Mouse (Mus musculus): ENCODE measurements at regions not wholly inside any gene's neighbourhood (a gene's known extent, or its start where the extent isn't known, plus 50 kb on each side); places are given as distances from the start of the nearest gene placed in this dataset.

DNA sequence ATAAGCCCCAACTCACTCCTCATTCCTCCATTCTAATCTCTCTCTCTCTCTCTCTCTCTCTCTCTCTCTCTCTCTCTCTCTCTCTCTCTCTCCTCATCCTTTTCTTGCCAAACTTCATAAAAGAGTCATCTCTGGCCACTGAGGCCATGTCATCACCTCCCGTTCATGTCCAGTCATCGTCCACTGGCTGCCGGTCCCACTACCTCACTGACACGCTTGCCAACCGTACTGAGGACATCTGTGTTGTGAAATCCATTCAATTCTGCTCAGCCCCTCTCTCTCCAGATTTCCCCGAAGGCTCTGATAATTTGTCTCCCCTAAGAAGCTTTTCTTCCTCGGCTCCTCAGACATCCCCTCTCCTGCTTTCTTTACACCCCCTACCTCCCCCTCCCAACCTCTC, 94.7 kb downstream of the Axin2 start:
- 80% methylated on average over 7 of the region's 7 CpGs for WGBS
- no peak for ATAC-seq
- Histone ChIP-seq H3K4me2 (ENCODE audit: low read length) (no peak overlapping the region), H3K4me1 (replicated peaks; ENCODE audit: control insufficient read depth, insufficient read depth, low read length) (no peaks in the 10 kb centered on the region), H3K4me3 (replicated peaks; ENCODE audit: low read length) (no peak overlapping the region), H3K9me3 (ENCODE audit: control insufficient read depth, low read length) (no peaks in the 10 kb centered on the region), H3K27ac (ENCODE audit: low read length) (no peak overlapping the region), H3K36me3 (ENCODE audit: control insufficient read depth, insufficient read depth) (no peaks in the 10 kb centered on the region), H3K9ac (replicated peaks; ENCODE audit: low read depth, low read length) (no peak overlapping the region), H3K27me3 (replicated peaks; ENCODE audit: control insufficient read depth, insufficient read depth, low read length) (no peaks in the 10 kb centered on the region)

DNA sequence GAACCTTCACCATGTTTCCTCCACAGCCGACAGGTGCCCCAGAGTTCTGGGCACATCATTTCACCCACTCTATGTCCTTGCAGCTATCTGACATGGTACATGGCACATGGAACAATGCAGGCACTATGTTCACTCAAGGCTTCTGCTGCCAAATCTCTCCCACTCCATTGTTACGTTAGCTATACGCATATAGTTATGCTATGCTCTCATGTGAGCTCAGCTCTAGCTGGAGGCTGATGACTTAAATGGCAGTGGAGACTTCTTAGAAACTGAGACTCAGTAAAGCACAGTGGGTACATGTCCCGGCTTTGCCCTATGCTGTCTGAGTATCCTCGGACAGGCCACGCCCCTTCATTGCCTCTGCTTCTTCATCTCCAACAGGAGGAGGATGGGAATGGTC, 91.0 kb downstream of the Axin2 start:
- no peak overlapping the region for H3K4me2 ChIP-seq (ENCODE audit: low read length)
- H3K4me1 ChIP-seq (replicated peaks; ENCODE audit: control insufficient read depth, insufficient read depth, low read length) = no peaks in the 10 kb centered on the region
- WGBS = 95% methylated on average over 6 of the region's 6 CpGs
- H3K27ac ChIP-seq (ENCODE audit: low read length) = no peak overlapping the region
- H3K9me3 ChIP-seq (ENCODE audit: control insufficient read depth, low read length) = 0 out of 2 replicates have a peak, but pooled peaks cover under 1% of the 10 kb centered on the region
- no peaks in the 10 kb centered on the region for H3K36me3 ChIP-seq (ENCODE audit: control insufficient read depth, insufficient read depth)
- ATAC-seq = no peak
- H3K9ac ChIP-seq (replicated peaks; ENCODE audit: low read depth, low read length) = no peak overlapping the region
- no peak overlapping the region for H3K4me3 ChIP-seq (replicated peaks; ENCODE audit: low read length)
- no peaks in the 10 kb centered on the region for H3K27me3 ChIP-seq (replicated peaks; ENCODE audit: control insufficient read depth, insufficient read depth, low read length)

DNA sequence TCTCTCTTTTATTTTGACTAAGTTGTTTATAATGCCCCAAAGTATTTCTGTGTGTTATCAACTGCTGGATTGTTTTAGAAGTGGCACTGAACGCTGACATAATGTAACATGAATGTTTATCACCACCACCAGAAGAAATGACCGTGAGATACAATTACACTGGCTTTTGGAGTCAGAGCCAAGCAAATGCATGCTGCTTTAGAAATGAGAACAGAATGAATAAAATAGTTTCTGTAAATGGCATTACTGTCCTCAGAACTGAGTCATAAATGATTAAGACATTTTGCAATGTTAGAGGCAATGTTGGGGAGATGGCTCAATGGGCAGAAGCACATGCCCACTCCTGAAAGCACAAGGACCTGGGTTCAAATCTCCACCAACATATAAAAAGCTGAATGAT, 88.7 kb downstream of the Axin2 start:
- Histone ChIP-seq H3K4me2 (ENCODE audit: low read length) (no peak overlapping the region), H3K27ac (ENCODE audit: low read length) (no peak overlapping the region), H3K36me3 (ENCODE audit: control insufficient read depth, insufficient read depth) (no peaks in the 10 kb centered on the region), H3K9ac (replicated peaks; ENCODE audit: low read depth, low read length) (no peak overlapping the region), H3K27me3 (replicated peaks; ENCODE audit: control insufficient read depth, insufficient read depth, low read length) (no peaks in the 10 kb centered on the region), H3K4me1 (replicated peaks; ENCODE audit: control insufficient read depth, insufficient read depth, low read length) (no peaks in the 10 kb centered on the region), H3K9me3 (ENCODE audit: control insufficient read depth, low read length) (0 out of 2 replicates have a peak, but pooled peaks cover 4% of the 10 kb centered on the region), H3K4me3 (replicated peaks; ENCODE audit: low read length) (no peak overlapping the region)
- WGBS = 72% methylated on average over 2 of the region's 2 CpGs
- no peak for ATAC-seq

DNA sequence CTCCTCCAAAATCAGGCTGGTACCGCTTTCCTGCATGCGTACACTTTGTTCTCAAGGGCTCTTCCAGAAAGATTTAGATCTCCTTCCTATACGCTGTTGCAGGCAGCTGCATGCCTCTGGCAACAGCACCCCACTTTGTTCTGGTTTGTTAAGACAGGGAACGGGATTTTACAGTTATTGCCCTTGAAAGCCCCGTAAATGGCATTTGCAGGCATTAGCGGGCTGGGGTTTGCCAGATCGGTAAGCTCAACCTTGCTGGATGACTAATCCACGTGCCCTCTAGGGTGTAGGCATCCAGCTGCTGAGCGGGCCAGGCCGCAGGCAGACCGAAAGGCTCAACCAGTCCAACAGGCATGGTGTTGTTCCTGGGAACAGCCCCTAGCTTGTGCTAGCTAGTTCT, 85.5 kb downstream of the Axin2 start:
- H3K4me2 ChIP-seq (ENCODE audit: low read length) = no peak overlapping the region
- H3K9me3 ChIP-seq (ENCODE audit: control insufficient read depth, low read length) = peaks cover 12% of the 10 kb centered on the region; the same call in 1 of the 2 replicates
- no peak overlapping the region for H3K27ac ChIP-seq (ENCODE audit: low read length)
- no peak overlapping the region for H3K4me3 ChIP-seq (replicated peaks; ENCODE audit: low read length)
- no peaks in the 10 kb centered on the region for H3K4me1 ChIP-seq (replicated peaks; ENCODE audit: control insufficient read depth, insufficient read depth, low read length)
- no peak overlapping the region for H3K9ac ChIP-seq (replicated peaks; ENCODE audit: low read depth, low read length)
- ATAC-seq = no peak
- H3K36me3 ChIP-seq (ENCODE audit: control insufficient read depth, insufficient read depth) = no peaks in the 10 kb centered on the region
- H3K27me3 ChIP-seq (replicated peaks; ENCODE audit: control insufficient read depth, insufficient read depth, low read length) = no peaks in the 10 kb centered on the region
- WGBS = 91% methylated on average over 11 of the region's 11 CpGs
